Mouse (Mus musculus) lung, postnatal 14 days (tissue): ENCODE results near the gene Rag2.

ENCODE experiments used
- DNase-seq: peaks from one replicate; pipeline ENCODE4 v3.0.0; 2021

The Rag2 gene

DNA sequence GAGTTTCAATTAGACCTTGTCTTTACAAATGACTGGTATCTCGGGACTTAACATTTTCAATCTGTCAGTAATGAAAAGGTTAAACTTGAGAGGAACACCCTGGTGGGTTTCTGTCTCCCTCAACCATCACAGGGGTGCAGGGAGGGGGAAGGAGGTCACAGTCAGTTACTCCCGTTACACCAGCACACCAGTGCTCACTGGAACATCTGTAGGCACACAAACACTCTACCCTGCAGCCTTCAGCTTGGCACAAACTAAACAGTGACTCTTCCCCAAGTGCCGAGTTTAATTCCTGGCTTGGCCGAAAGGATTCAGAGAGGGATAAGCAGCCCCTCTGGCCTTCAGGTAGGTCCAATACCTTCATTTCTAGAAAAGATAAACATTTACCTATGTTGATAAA lies at the start of gene Rag2:
TSS of gene Rag2 (plus strand) at position 193 of the 400 bp plus-strand sequence.
- DNase-seq, result no peak

GRCm38 (mm10) chr2:101577243-101577642 lies 47.3 kb upstream of the Rag2 start:
- no peak for DNase-seq

- no peak for DNase-seq
Observed at GRCm38 (mm10) chr2:101580027-101580426, 44.5 kb upstream of the Rag2 start.

DNA sequence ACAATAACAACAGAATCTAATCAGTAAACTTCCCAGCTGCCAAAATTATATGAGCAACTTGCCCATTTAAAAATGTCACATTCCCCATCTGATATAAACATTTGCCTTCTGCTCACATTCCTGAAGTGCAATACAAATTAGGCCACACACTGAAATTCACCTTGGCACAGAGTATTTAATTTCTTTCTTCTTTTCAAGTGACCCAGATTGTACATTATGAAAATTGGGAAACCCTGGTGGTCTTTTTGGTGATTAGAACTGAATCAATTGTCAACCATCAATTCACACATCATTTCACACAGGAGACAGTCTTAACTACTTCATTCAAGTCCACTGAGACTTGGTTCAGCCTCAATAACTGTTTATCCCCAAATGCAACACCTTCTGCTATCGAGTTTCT lies 44.1 kb upstream of the Rag2 start:
- DNase-seq, result no peak

DNA sequence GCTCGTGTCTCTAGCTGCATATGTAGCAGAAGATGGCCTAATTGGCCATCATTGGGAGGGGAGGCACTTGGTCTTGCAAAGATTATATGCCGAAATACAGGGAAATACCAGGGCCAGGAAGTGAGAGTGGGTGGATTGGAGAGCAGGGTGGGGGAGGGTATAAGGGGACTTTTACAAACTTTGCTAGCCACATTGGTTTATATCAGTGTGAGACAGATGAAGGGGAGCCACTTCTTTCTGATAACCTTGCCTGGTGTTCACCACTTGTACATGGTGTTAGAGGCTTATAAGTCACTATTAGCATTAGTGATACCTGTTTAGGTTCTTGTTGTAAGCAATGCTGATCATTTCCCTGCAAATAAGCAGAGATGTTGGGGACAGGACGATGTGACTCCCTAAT lies 43.5 kb upstream of the Rag2 start:
- DNase-seq, result no peak

DNA sequence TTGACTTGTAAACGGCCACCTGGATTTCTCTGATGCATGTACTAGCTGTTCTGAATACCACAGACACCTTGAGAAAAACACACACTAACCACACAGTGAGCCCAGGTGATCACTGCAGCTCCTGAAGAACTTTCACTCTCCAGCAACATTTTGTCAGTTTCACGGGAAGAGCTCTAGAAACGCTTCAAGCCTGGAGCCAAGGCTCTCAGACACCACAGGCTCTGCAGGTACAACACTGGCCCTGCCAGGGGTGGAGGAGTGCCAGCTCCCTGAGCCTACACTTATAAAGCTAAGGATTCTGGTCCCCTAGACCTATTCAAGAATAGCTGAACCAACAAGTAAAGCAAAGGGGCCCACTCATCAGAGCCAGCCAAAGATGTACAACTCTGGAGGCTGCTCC lies 43.1 kb upstream of the Rag2 start:
- DNase-seq, result no peak

- DNase-seq, result no peak
Observed at GRCm38 (mm10) chr2:101591356-101591755, 33.2 kb upstream of the Rag2 start.

- DNase-seq, result no peak
Observed at GRCm38 (mm10) chr2:101592023-101592841, 32.3 kb upstream of the Rag2 start.

GRCm38 (mm10) chr2:101592886-101593285 lies 31.6 kb upstream of the Rag2 start:
- DNase-seq, result no peak

GRCm38 (mm10) chr2:101594681-101595080 lies 29.8 kb upstream of the Rag2 start:
- no peak for DNase-seq

GRCm38 (mm10) chr2:101597186-101597585 lies 27.3 kb upstream of the Rag2 start:
- no peak for DNase-seq

- DNase-seq, result no peak
Observed at GRCm38 (mm10) chr2:101598190-101599181, 26.0 kb upstream of the Rag2 start.

DNA sequence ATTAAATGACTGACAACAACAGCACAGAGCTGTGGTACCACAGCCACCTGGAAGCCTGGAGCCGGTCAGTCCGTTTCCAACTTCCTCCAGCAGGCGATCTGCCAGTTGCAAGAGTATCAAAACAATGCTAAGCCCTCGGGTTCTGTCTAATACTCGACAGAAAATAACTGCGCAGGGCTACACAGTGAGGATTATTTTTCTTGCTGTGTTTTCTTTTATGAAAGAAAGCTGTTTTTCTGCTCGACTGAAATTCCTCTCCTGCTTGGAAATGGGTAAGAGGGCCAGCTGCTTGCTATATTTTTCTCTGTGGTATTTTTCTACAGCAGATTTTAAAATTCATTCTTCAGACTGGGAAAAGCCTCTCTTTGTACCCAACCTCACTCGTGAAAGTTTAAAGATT lies 23.8 kb upstream of the Rag2 start:
- peak; percentile 20 for DNase-seq

- no peak for DNase-seq
Observed at GRCm38 (mm10) chr2:101603099-101603498, 21.4 kb upstream of the Rag2 start.

GRCm38 (mm10) chr2:101608232-101608894 lies 16.2 kb upstream of the Rag2 start:
- DNase-seq, result no peak

- no peak for DNase-seq
Observed at GRCm38 (mm10) chr2:101610861-101611260, 13.7 kb upstream of the Rag2 start.

- no peak for DNase-seq
Observed at GRCm38 (mm10) chr2:101615464-101616305, 8.8 kb upstream of the Rag2 start.

GRCm38 (mm10) chr2:101618373-101618772 lies 6.1 kb upstream of the Rag2 start:
- DNase-seq, result no peak

DNA sequence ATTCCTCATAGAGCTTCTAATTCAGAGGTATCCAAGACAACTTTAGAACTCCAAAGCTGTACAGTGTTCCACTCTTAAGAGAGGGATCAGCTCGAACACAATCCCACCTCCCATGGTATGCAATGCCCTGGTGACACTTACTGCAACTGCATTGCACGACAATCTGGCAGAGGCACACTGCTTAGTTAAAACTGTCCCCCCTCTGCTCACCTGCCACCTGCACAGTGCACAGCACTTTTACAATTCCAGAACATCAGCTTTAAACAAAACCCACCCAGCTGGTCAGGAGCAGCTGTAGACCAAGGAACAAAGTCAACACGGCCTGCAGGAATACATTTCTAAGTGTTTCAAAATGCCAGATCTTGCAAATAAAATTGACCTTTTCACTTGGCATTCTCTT lies 3.6 kb upstream of the Rag2 start:
- DNase-seq, result no peak

GRCm38 (mm10) chr2:101621611-101622010 lies 2.9 kb upstream of the Rag2 start:
- no peak for DNase-seq

DNA sequence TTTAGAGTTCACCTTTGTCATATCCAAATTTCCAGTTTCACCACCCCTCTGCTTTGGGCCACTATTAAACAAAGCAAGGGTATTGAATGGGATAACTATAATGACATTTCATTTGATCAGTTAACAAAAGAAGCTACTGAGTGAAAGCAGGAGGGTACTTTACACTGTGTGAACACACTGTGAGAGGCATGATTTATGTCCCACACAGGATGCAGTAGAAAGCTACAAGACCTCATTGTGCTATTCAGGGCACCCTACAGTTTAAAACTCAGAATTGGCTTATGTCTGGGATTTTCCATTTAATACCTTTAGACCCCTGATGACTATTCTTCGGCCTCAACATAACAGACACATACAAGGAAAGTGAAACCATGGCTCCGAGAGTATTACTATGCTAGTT lies 1.5 kb upstream of the Rag2 start:
- no peak for DNase-seq

DNA sequence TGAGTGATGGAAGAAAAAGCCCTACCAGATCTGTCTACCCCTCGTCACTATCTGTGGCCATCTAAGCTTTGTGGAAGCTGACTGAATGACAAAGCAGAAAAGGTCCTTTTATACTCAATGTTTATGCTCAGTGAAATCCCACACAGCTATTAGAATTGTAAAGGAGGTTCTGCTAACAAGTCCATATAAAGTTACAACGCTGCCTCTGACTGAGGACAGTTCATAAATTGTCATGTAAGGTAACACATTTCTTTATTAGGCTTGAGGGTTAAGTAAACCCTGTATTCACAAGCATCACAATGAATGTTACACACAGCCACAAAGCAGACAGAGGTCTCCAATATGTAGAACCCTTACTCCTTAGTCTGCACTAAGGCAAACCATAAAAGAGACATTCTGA lies 507 bp upstream of the Rag2 start:
- DNase-seq, result no peak
